Mouse (Mus musculus) liver, postnatal 0 days (tissue): ENCODE results near the gene Etv2. TPM values are rescaled to one million over a fixed set of nuclear protein-coding genes. Genes with fewer than 3 reads are reported as not detected.

Experiments
- ATAC-seq: fragments of 200-750 bp; cut with Nextera tagmentation; 2 replicates; pipeline ENCODE4 v1.8.0; 2017; ENCODE audit warnings: mild to moderate bottlenecking, moderate library complexity
- DNase-seq: peaks from one replicate; pipeline ENCODE4 v3.0.0-alpha.2; 2016
- H3K27ac ChIP-seq: fragments of 300-500 bp; sonication (generic); 2 replicates; pipeline ENCODE4 v1.5.1; 2014; ENCODE audit warnings: antibody characterized with exemption, moderate library complexity, mild to moderate bottlenecking, low read depth
- H3K27me3 ChIP-seq: fragments of 300-500 bp; sonication (generic); 2 replicates; pipeline ENCODE4 v1.6.1; 2014; ENCODE audit warnings: low read length, control low read depth, mixed read lengths; ENCODE audit not compliant: insufficient read depth
- H3K36me3 ChIP-seq: fragments of 300-500 bp; sonication (generic); replicated peaks from 2 replicates; pipeline ENCODE4 v1.6.1; 2014; ENCODE audit warnings: mild to moderate bottlenecking, control low read depth, low read length, moderate library complexity, mixed read lengths; ENCODE audit not compliant: insufficient read depth
- H3K4me1 ChIP-seq: fragments of 300-500 bp; sonication (generic); 2 replicates; pipeline ENCODE4 v1.6.1; 2014; ENCODE audit warnings: antibody characterized with exemption, mild to moderate bottlenecking, control low read depth; ENCODE audit not compliant: insufficient read depth
- H3K4me2 ChIP-seq: fragments of 300-500 bp; sonication (generic); 2 replicates; pipeline ENCODE4 v1.6.1; 2014; ENCODE audit warnings: low read depth, mild to moderate bottlenecking, low read length, moderate library complexity, mixed read lengths
- H3K4me3 ChIP-seq: fragments of 300-500 bp; sonication (generic); 2 replicates; pipeline ENCODE4 v1.5.1; 2014; ENCODE audit warnings: low read depth, low read length
- H3K9ac ChIP-seq: fragments of 300-500 bp; sonication (generic); replicated peaks from 2 replicates; pipeline ENCODE4 v1.6.1; 2014; ENCODE audit warnings: mild to moderate bottlenecking, moderate library complexity
- H3K9me3 ChIP-seq: fragments of 300-500 bp; sonication (generic); 2 replicates; pipeline ENCODE4 v1.6.1; 2016; ENCODE audit warnings: mild to moderate bottlenecking, control low read depth, low read length, mixed read lengths
- CTCF ChIP-seq: sonication (generic); IDR thresholded peaks from 2 replicates; pipeline ENCODE4 v1.5.1; 2016; ENCODE audit warnings: antibody characterized with exemption, low read depth
- EP300 ChIP-seq: IDR thresholded peaks from 2 replicates; pipeline ENCODE4 v1.6.1; 2016; ENCODE audit warnings: antibody characterized with exemption, low read depth, mild to moderate bottlenecking
- WGBS: fragments of 180-500 bp; shearing (Covaris S2); extraction: QIAGEN DNeasy Blood & Tissue Kit; methylation state at CpG from one replicate; pipeline ENCODE4 v1.1.7; 2014; ENCODE audit not compliant: insufficient replicate concordance; 5-methylcytosine and 5-hydroxymethylcytosine counted together
- polyA plus RNA-seq: library from polyadenylated mRNA; unstranded; fragments of >200 nt; fragmentation: Nextera tagmentation; extraction: Ambion mirVana; gene quantifications from 2 replicates; pipeline ENCODE4 v1.2.1, GENCODE M21; 2015

The Etv2 gene
- polyA plus RNA-seq, 1 experiment from 2014 or later: not detected

DNA sequence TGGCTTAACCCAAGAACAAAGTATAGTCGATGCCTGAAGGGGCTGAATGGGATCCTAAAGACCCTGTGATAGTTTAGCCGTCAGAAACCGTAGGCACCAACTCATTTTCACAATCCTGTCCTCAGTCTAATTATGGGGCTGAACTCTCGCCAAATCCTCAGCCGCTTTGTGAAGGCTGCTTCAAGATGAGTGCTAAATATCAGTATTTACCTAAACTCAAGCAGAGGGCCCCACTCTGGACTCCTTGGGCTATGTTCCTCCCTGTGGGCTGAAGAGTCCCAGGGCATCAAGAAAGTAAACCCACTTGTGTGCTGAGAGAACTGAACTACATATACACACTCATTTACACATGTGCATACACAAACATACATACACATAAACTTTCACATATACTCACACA is 38.8 kb downstream of the Etv2 start:
- Histone ChIP-seq H3K9ac (no peak overlapping the region), H3K4me1 (peaks cover 16% of the 10 kb centered on the region), H3K36me3 (no peaks in the 10 kb centered on the region), H3K4me2 (no peak overlapping the region), H3K27me3 (no peaks in the 10 kb centered on the region), H3K9me3 (no peaks in the 10 kb centered on the region), H3K4me3 (no peak overlapping the region), H3K27ac (no peak overlapping the region)
- DNase-seq (no peak), ATAC-seq (no peak)
- TF ChIP-seq EP300 (no peak), CTCF (no peak)
- WGBS: 76% methylated on average over 5 of the region's 5 CpGs

DNA sequence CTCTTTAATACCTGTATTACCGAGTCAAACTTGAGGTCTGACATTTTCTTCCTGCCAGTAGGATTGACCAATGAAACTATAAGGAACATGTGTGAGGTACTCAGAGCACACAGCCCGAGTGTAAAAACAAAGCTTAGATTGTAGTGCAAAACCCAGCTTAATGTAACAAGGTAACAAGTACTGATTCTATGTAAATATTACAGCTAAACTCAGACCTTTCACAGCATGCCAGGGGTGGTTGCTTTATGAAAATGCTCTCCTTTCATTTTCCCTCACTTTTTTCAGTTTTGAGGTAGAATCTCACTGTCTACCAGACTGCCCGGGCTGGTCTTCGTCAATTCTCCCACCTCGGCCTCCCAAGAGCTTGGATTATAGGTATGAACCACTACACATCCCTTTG is 39.6 kb downstream of the Etv2 start:
- H3K9ac ChIP-seq: no peak overlapping the region
- ATAC-seq (no peak), DNase-seq (no peak)
- H3K4me1 ChIP-seq: peaks cover 16% of the 10 kb centered on the region
- H3K4me2 ChIP-seq: no peak overlapping the region
- H3K9me3 ChIP-seq: no peaks in the 10 kb centered on the region
- H3K36me3 ChIP-seq: no peaks in the 10 kb centered on the region
- H3K27ac ChIP-seq: no peak overlapping the region
- no peak overlapping the region for H3K4me3 ChIP-seq
- TF ChIP-seq CTCF (no peak), EP300 (no peak)
- H3K27me3 ChIP-seq: no peaks in the 10 kb centered on the region
- 69% methylated on average over 5 of the region's 5 CpGs for WGBS

GRCm38 (mm10) chr7:30594510-30595024 is 41.1 kb downstream of the Etv2 start:
- no peak overlapping the region for H3K4me2 ChIP-seq
- no peak for ATAC-seq
- H3K9me3 ChIP-seq: no peaks in the 10 kb centered on the region
- H3K4me3 ChIP-seq: no peak overlapping the region
- H3K27me3 ChIP-seq: no peaks in the 10 kb centered on the region
- H3K36me3 ChIP-seq: no peaks in the 10 kb centered on the region
- no peak overlapping the region for H3K27ac ChIP-seq
- no peak overlapping the region for H3K9ac ChIP-seq
- TF ChIP-seq EP300 (no peak), CTCF (no peak)
- peaks cover 14% of the 10 kb centered on the region; the same call in 1 of the 2 replicates for H3K4me1 ChIP-seq
- no peak for DNase-seq
- 62% methylated on average over 4 of the region's 4 CpGs for WGBS

GRCm38 (mm10) chr7:30593579-30594509 is 41.8 kb downstream of the Etv2 start:
- H3K9me3 ChIP-seq: no peaks in the 10 kb centered on the region
- no peak for DNase-seq
- no peaks in the 10 kb centered on the region for H3K27me3 ChIP-seq
- no peak overlapping the region for H3K4me2 ChIP-seq
- 0 out of 2 replicates have a peak, but pooled peaks cover 13% of the 10 kb centered on the region for H3K4me1 ChIP-seq
- no peak for ATAC-seq
- H3K4me3 ChIP-seq: no peak overlapping the region
- no peaks in the 10 kb centered on the region for H3K36me3 ChIP-seq
- WGBS: 66% methylated on average over 10 of the region's 10 CpGs
- no peak overlapping the region for H3K27ac ChIP-seq
- no peak for TF ChIP-seq CTCF
- no peak for TF ChIP-seq EP300
- no peak overlapping the region for H3K9ac ChIP-seq

- H3K27me3 ChIP-seq: no peaks in the 10 kb centered on the region
- no peaks in the 10 kb centered on the region for H3K36me3 ChIP-seq
- no peak for TF ChIP-seq EP300
- no peak for TF ChIP-seq CTCF
- H3K9me3 ChIP-seq: no peaks in the 10 kb centered on the region
- ATAC-seq (no peak), DNase-seq (no peak)
- no peak overlapping the region for H3K4me2 ChIP-seq
- H3K27ac ChIP-seq: no peak overlapping the region
- no peak overlapping the region for H3K4me3 ChIP-seq
- no peak overlapping the region for H3K9ac ChIP-seq
- WGBS: 59% methylated on average over 5 of the region's 5 CpGs
- 0 out of 2 replicates have a peak, but pooled peaks cover 13% of the 10 kb centered on the region for H3K4me1 ChIP-seq
Observed at GRCm38 (mm10) chr7:30592772-30593423, 42.8 kb downstream of the Etv2 start.

DNA sequence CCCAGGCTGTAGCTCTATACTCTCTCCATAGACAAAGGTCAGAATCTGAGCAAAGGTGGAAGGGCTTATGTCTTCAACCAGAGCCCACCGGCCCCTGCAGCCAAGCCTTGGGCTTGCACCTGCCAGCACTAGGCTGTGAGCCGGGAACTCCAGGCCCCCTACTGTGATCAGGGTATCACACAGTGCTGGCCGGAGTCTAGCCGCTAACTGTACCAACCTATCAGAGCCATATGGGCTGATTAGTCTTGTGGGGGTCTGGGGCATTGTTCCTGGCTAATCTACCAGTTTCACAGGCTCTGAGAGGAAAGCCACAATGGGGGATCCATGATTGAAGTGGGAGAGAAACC is 44.1 kb downstream of the Etv2 start:
- WGBS: 79% methylated on average over 4 of the region's 4 CpGs
- Histone ChIP-seq H3K9ac (no peak overlapping the region), H3K9me3 (no peaks in the 10 kb centered on the region), H3K27ac (no peak overlapping the region), H3K36me3 (peaks cover 2% of the 10 kb centered on the region; the same call in 1 of the 2 replicates), H3K4me1 (peaks cover 22% of the 10 kb centered on the region; the same call in 1 of the 2 replicates), H3K4me2 (no peak overlapping the region), H3K27me3 (no peaks in the 10 kb centered on the region), H3K4me3 (no peak overlapping the region)
- no peak for TF ChIP-seq CTCF
- TF ChIP-seq EP300: no peak
- no peak for DNase-seq
- no peak for ATAC-seq
